Comparison of ENCODE assay signal across 23 mouse cellular contexts in genomic region chr7:25904489-25904888, GRCm38 (mm10). TPM values are rescaled to one million over a fixed set of nuclear protein-coding genes. Genes with fewer than 3 reads are reported as not detected.
DNase-seq lines count a peak whose midpoint lies in the region; ATAC-seq and TF ChIP-seq lines count a peak whose summit lies in the region.
"Had no signal": no experiment of that assay in that cellular context is flagged by ENCODE, and none has a peak within 500 bp of the region (broad histone marks: within the 10 kb centered on the region; RNA-seq: fewer than 3 reads in every experiment).

No protein-coding gene starts in this region.

- H3K79me2 ChIP-seq in CH12.LX (replicated peaks; ENCODE audit: control insufficient read depth, extremely low read depth, insufficient read depth, poor library complexity, severe bottlenecking) = no peaks in the 10 kb centered on the region

- peak; percentile 30 for DNase-seq in lung, postnatal 0 days (ENCODE audit: low spot score)
- no peak for DNase-seq in lung, postnatal 25 days (ENCODE audit: low spot score)
- DNase-seq in CH12.LX (ENCODE audit: extremely low read depth) = peak; percentile 10
- no peak for DNase-seq in ES-E14 (ENCODE audit: low read depth, low spot score)
- DNase-seq in gastrocnemius, postnatal 25 days = no peak
- DNase-seq in right cerebral cortex, postnatal 10 days (ENCODE audit: low spot score in 2 of 2) = no peak
- DNase-seq: adrenal gland, adult 2 months; adrenal gland, adult 8-10 months; adrenal gland, postnatal 25 days; cerebellum, adult 11 months; cerebellum, adult 11-12 months; cerebellum, adult 18-20 months; cerebellum, adult 2 months; cerebellum, adult 8-10 months had no signal

- TF ChIP-seq RAD21 in CH12.LX (IDR thresholded peaks at IDR 0.05; ENCODE audit: low read depth, low read length) = no peak

- no peaks in the 10 kb centered on the region for H3K27me3 ChIP-seq in lung, postnatal 0 days (replicated peaks; ENCODE audit: insufficient read depth, low read length)
- H3K27me3 ChIP-seq in CH12.LX (replicated peaks) = peaks cover 65% of the 10 kb centered on the region
- H3K27me3 ChIP-seq in E14TG2a.4 (ENCODE audit: insufficient read depth, low read length) = peaks cover 7% of the 10 kb centered on the region; the same call in 1 of the 2 replicates
- H3K27me3 ChIP-seq: Patski had no signal

- peaks cover 3% of the 10 kb centered on the region; the same call in 1 of the 2 replicates for H3K4me1 ChIP-seq in lung, postnatal 0 days (ENCODE audit: insufficient read depth, low read depth, low read length)
- H3K4me1 ChIP-seq in CH12.LX (ENCODE audit: control insufficient read depth in 1 of 2, insufficient read depth in 2 of 2) = no peaks in the 10 kb centered on the region; a peak in 1 of 4 replicates
- H3K4me1 ChIP-seq in E14TG2a.4 (replicated peaks; ENCODE audit: low read depth, low read length) = peaks cover 10% of the 10 kb centered on the region
- H3K4me1 ChIP-seq in ES-E14 (ENCODE audit: control insufficient read depth in 2 of 2, insufficient read depth in 2 of 2, low read length in 2 of 2, poor library complexity in 1 of 2) = no peaks in the 10 kb centered on the region; a peak in 1 of 4 replicates

- dilution Hi-C loops in CH12.LX (cut with MboI; ENCODE audit: extremely low pct_ligation_motif_present, extremely low pct_unique_long_range_greater_than_20kb, low sequenced_read_pairs) = no loop called here

- no peak overlapping the region for H3K4me2 ChIP-seq in lung, postnatal 0 days (replicated peaks; ENCODE audit: low read depth, low read length)
- H3K4me2 ChIP-seq in CH12.LX (ENCODE audit: insufficient read depth, low read depth, poor library complexity, severe bottlenecking) = peak overlapping the region; percentile 47

- no peak for TF ChIP-seq POLR2A in CH12.LX (IDR thresholded peaks at IDR 0.05; ENCODE audit: low read depth, low read length)

- TF ChIP-seq CTCF in lung, postnatal 0 days (IDR thresholded peaks at IDR 0.05) = no peak
- TF ChIP-seq CTCF in CH12.LX (conservative IDR thresholded peaks at IDR 0.05 in 1 of 2, IDR thresholded peaks at IDR 0.05 in 1 of 2; ENCODE audit: low read depth in 2 of 2, low read length in 2 of 2) (no peak), E14TG2a.4 (conservative IDR thresholded peaks at IDR 0.05; ENCODE audit: low read length) (no peak)

- H3K9me3 ChIP-seq in lung, postnatal 0 days (ENCODE audit: low read length) = no peaks in the 10 kb centered on the region
- H3K9me3 ChIP-seq in CH12.LX (replicated peaks; ENCODE audit: low read length) (peaks cover 8% of the 10 kb centered on the region), E14TG2a.4 (ENCODE audit: low read length) (peaks cover 16% of the 10 kb centered on the region), ES-E14 (ENCODE audit: control insufficient read depth, insufficient read depth, low read depth, low read length) (no peaks in the 10 kb centered on the region)
- H3K9me3 ChIP-seq: G1E had no signal

- in situ Hi-C loops in CH12.LX (cut with MboI; ENCODE audit: low pct_ligation_motif_present, low pct_unique_long_range_greater_than_20kb, low sequenced_read_pairs) (no loop called here), ES-E14 (cut with MboI; ENCODE audit: low sequenced_read_pairs in 2 of 2, unreplicated experiment in 2 of 2) (no loop called here)

- no peak for ATAC-seq in lung, postnatal 0 days
- ATAC-seq in megakaryocyte, adult 5-6 weeks (ENCODE audit: poor library complexity, severe bottlenecking) = no peak
- ATAC-seq: activated CD4-positive, CD25-positive, alpha-beta regulatory T cell, adult 4 months; CD4-positive, CD25-positive, alpha-beta regulatory T cell, adult 4 months had no signal

- no peak overlapping the region for H3K27ac ChIP-seq in lung, postnatal 0 days (ENCODE audit: low read length)
- H3K27ac ChIP-seq in CH12.LX (ENCODE audit: insufficient read depth, low read depth) = no peak overlapping the region
- H3K27ac ChIP-seq in ES-E14 (ENCODE audit: insufficient read depth, low read depth, low read length, poor library complexity, severe bottlenecking) = no peak overlapping the region

- H3K36me3 ChIP-seq in lung, postnatal 0 days (ENCODE audit: insufficient read depth, low read length) = no peaks in the 10 kb centered on the region
- H3K36me3 ChIP-seq in CH12.LX (replicated peaks in 1 of 2; ENCODE audit: control insufficient read depth in 1 of 2, insufficient read depth in 1 of 2, low read length in 1 of 2) (no peaks in the 10 kb centered on the region), E14TG2a.4 (ENCODE audit: insufficient read depth, low read length) (no peaks in the 10 kb centered on the region), ES-E14 (ENCODE audit: control insufficient read depth, insufficient read depth, low read length, poor library complexity, severe bottlenecking) (no peaks in the 10 kb centered on the region)
- H3K36me3 ChIP-seq: G1E had no signal

- no peak overlapping the region for H3K4me3 ChIP-seq in lung, postnatal 0 days (ENCODE audit: low read depth, low read length)
- no peak overlapping the region for H3K4me3 ChIP-seq in CH12.LX (replicated peaks in 1 of 3; ENCODE audit: low read depth in 2 of 3, low read length in 2 of 3, poor library complexity in 1 of 3)
- H3K4me3 ChIP-seq in E14TG2a.4 (replicated peaks; ENCODE audit: low read length) = peak overlapping the region; percentile 39; the same call in 1 of the 2 replicates
- no peak overlapping the region for H3K4me3 ChIP-seq in ES-E14 (ENCODE audit: insufficient read depth in 1 of 2, low read depth in 1 of 2, low read length in 2 of 2, poor library complexity in 1 of 2, severe bottlenecking in 1 of 2)

- WGBS in lung, postnatal 0 days = 58% methylated on average over 10 of the region's 10 CpGs

- no peak overlapping the region for H3K9ac ChIP-seq in lung, postnatal 0 days (replicated peaks; ENCODE audit: low read depth)
- H3K9ac ChIP-seq in CH12.LX (ENCODE audit: insufficient read depth, low read depth) (no peak overlapping the region), ES-E14 (ENCODE audit: insufficient read depth, low read depth, low read length, poor library complexity, severe bottlenecking) (0 out of 2 replicates have a peak overlapping the region, but pooled peaks have one; percentile 52)

- no peak for TF ChIP-seq EP300 in lung, postnatal 0 days (IDR thresholded peaks at IDR 0.05)
- TF ChIP-seq EP300 in CH12.LX (IDR thresholded peaks at IDR 0.05; ENCODE audit: low read length) = no peak

TF ChIP-seq in CH12.LX, 34 proteins besides CTCF, POLR2A, EP300 and RAD21:
- TF ChIP-seq MYC (IDR thresholded peaks at IDR 0.05; ENCODE audit: low read depth, low read length) (0 out of 2 replicates have a peak, but pooled peaks have one; percentile 43), MXI1 (IDR thresholded peaks at IDR 0.05; ENCODE audit: low read depth, low read length) (0 out of 2 replicates have a peak, but pooled peaks have one; percentile 57), MAX (IDR thresholded peaks at IDR 0.05; ENCODE audit: low read length) (peak; percentile 77), BHLHE40 (IDR thresholded peaks at IDR 0.05; ENCODE audit: low read depth, low read length) (peak; percentile 42; the same call in 1 of the 2 replicates), USF2 (conservative IDR thresholded peaks at IDR 0.05; ENCODE audit: low read depth, low read length) (no peak), ELF1 (IDR thresholded peaks at IDR 0.05; ENCODE audit: low read depth, low read length) (0 out of 2 replicates have a peak, but pooled peaks have one; percentile 27)

TF ChIP-seq in ES-E14, 5 proteins besides CTCF, POLR2A, EP300 and RAD21:
- no peak for TF ChIP-seq ZNF384 (IDR thresholded peaks at IDR 0.05; ENCODE audit: low read depth, low read length)
- TF ChIP-seq ZC3H11A (IDR thresholded peaks at IDR 0.05; ENCODE audit: borderline replicate concordance, low read depth, low read length) = no peak
- TF ChIP-seq CHD2 (IDR thresholded peaks at IDR 0.05; ENCODE audit: low read depth, low read length) = no peak

RNA-seq across cellular contexts. Expression of gene Cyp2b10, which starts 7.1 kb away (rescaled TPM):
- polyA plus RNA-seq in lung, postnatal 0 days (2015; fragmentation: Nextera tagmentation; extraction: Ambion mirVana) = 8.3 and 11.8 TPM in 2 replicates
- total RNA-seq in CH12.LX (2012; rRNA removed) (not detected in 2 replicates), CH12.LX (2014; rRNA removed) (not detected in 2 replicates), ES-E14 (2012; rRNA removed) (not detected in 2 replicates)
- not detected in 2 replicates for polyA plus RNA-seq in CH12.LX (2012; ENCODE audit: insufficient read length, low read depth)
- total RNA-seq in megakaryocyte, adult 5-6 weeks (2015) = not detected in 2 replicates
- not detected in 2 replicates for total RNA-seq in megakaryocyte, adult 5-6 weeks (2017)
- not detected for total RNA-seq in gastrocnemius, postnatal 25 days (2021)
- total RNA-seq: G1E, MEL had no signal
- polyA plus RNA-seq: activated CD4-positive, CD25-positive, alpha-beta regulatory T cell, adult 4 months; brain, embryonic 14.5 days; C2C12; CD4-positive, CD25-positive, alpha-beta regulatory T cell, adult 4 months; cerebellum, adult 2 months; G1E; Patski had no signal

Comparison
In these comparisons a context has a peak if more than half of its experiments do, and no peak if none do; other contexts are left out.
1. DNase-seq: peak in lung, postnatal 0 days (single experiment) and CH12.LX (single experiment); none in lung, postnatal 25 days (single experiment), ES-E14 (single experiment), gastrocnemius, postnatal 25 days (single experiment) and right cerebral cortex, postnatal 10 days (0 of 2).